Mouse (Mus musculus) testis, adult 2 months (tissue): ENCODE data around the gene Usp4. TPM values are rescaled to one million over a fixed set of nuclear protein-coding genes. Genes with fewer than 3 reads are reported as not detected.

Experiments used
- H3K27ac ChIP-seq: fragments of 200-500 bp; 2 replicates; pipeline ENCODE4 v1.5.1; 2012; ENCODE audit warnings: low read depth, low read length; ENCODE audit not compliant: control insufficient read depth, insufficient read depth
- H3K27me3 ChIP-seq: fragments of 200-500 bp; 2 replicates; pipeline ENCODE4 v1.6.1; 2012; ENCODE audit warnings: mild to moderate bottlenecking, low read length, moderate library complexity; ENCODE audit not compliant: control insufficient read depth, insufficient read depth
- H3K36me3 ChIP-seq: fragments of 200-500 bp; 2 replicates; pipeline ENCODE4 v1.6.1; 2012; ENCODE audit warnings: mild to moderate bottlenecking, low read length; ENCODE audit not compliant: control insufficient read depth, insufficient read depth
- H3K4me1 ChIP-seq: fragments of 200-500 bp; 2 replicates; pipeline ENCODE4 v1.6.1; 2012; ENCODE audit warnings: low read length; ENCODE audit not compliant: control insufficient read depth, insufficient read depth
- H3K4me3 ChIP-seq: fragments of 200-500 bp; 2 replicates; pipeline ENCODE4 v1.5.1; 2012; ENCODE audit warnings: low read depth, mild to moderate bottlenecking, low read length, moderate library complexity, mixed read lengths; ENCODE audit not compliant: control insufficient read depth
- CTCF ChIP-seq: fragments of 200-500 bp; IDR thresholded peaks from 2 replicates; pipeline ENCODE4 v1.5.1; 2012; ENCODE audit warnings: low read depth, mild to moderate bottlenecking, inconsistent platforms, low read length, moderate library complexity; ENCODE audit not compliant: control insufficient read depth, insufficient read depth, insufficient replicate concordance
- POLR2A ChIP-seq: fragments of 200-500 bp; IDR thresholded peaks from 2 replicates; pipeline ENCODE4 v1.6.1; 2012; ENCODE audit warnings: low read depth, mild to moderate bottlenecking, inconsistent platforms, low read length, moderate library complexity; ENCODE audit not compliant: control insufficient read depth
- polyA plus RNA-seq: library from polyadenylated mRNA; depleted of rRNA; stranded (reverse); fragments of >200 nt; gene quantifications from 2 replicates; pipeline ENCODE4 v1.2.3, GENCODE M21; 2012

Gene Usp4
- polyA plus RNA-seq, 1 experiment = 116 TPM

GRCm38 (mm10) chr9:108343331-108343730, 4.3 kb upstream of the Usp4 start:
- H3K36me3 ChIP-seq = no peaks in the 10 kb centered on the region
- TF ChIP-seq POLR2A = no peak
- TF ChIP-seq CTCF = no peak
- H3K4me3 ChIP-seq = no peak overlapping the region
- peaks cover 15% of the 10 kb centered on the region for H3K4me1 ChIP-seq
- peak overlapping the region; percentile 67 for H3K27ac ChIP-seq
- H3K27me3 ChIP-seq = no peaks in the 10 kb centered on the region

- TF ChIP-seq CTCF (no peak), POLR2A (no peak)
Measured at GRCm38 (mm10) chr9:108343835-108344234, 3.8 kb upstream of the Usp4 start.

GRCm38 (mm10) chr9:108344471-108344870, 3.2 kb upstream of the Usp4 start:
- TF ChIP-seq CTCF (no peak), POLR2A (no peak)
- H3K27ac ChIP-seq = no peak overlapping the region
- peaks cover 15% of the 10 kb centered on the region for H3K4me1 ChIP-seq
- no peak overlapping the region for H3K4me3 ChIP-seq
- no peaks in the 10 kb centered on the region for H3K36me3 ChIP-seq
- no peaks in the 10 kb centered on the region for H3K27me3 ChIP-seq

More at GRCm38 (mm10) chr9:108343835-108344234, 3.8 kb upstream of the Usp4 start:
- H3K36me3 ChIP-seq = no peaks in the 10 kb centered on the region
- peaks cover 15% of the 10 kb centered on the region for H3K4me1 ChIP-seq
- no peaks in the 10 kb centered on the region for H3K27me3 ChIP-seq
- H3K27ac ChIP-seq = no peak overlapping the region
- no peak overlapping the region for H3K4me3 ChIP-seq

GRCm38 (mm10) chr9:108347024-108347423, 629 bp upstream of the Usp4 start:
- H3K27me3 ChIP-seq = no peaks in the 10 kb centered on the region
- TF ChIP-seq POLR2A (no peak), CTCF (no peak)
- H3K36me3 ChIP-seq = peaks cover 2% of the 10 kb centered on the region; the same call in 1 of the 2 replicates
- peak overlapping the region; percentile 80 for H3K4me3 ChIP-seq
- peaks cover 9% of the 10 kb centered on the region for H3K4me1 ChIP-seq
- peak overlapping the region; percentile 73 for H3K27ac ChIP-seq

- Histone ChIP-seq H3K27ac (no peak overlapping the region; the same call in 1 of the 2 replicates), H3K36me3 (peaks cover 2% of the 10 kb centered on the region; the same call in 1 of the 2 replicates), H3K27me3 (no peaks in the 10 kb centered on the region), H3K4me1 (peaks cover 9% of the 10 kb centered on the region), H3K4me3 (peak overlapping the region; percentile 97)
- TF ChIP-seq CTCF (no peak), POLR2A (no peak)
Measured at GRCm38 (mm10) chr9:108348290-108348680, 632 bp downstream of the Usp4 start.

- Histone ChIP-seq H3K27ac (no peak overlapping the region), H3K27me3 (no peaks in the 10 kb centered on the region), H3K36me3 (peaks cover 2% of the 10 kb centered on the region; the same call in 1 of the 2 replicates), H3K4me1 (peaks cover 9% of the 10 kb centered on the region), H3K4me3 (no peak overlapping the region)
- no peak for TF ChIP-seq POLR2A
- no peak for TF ChIP-seq CTCF
Measured at GRCm38 (mm10) chr9:108349727-108350126, 2.1 kb downstream of the Usp4 start.

- H3K36me3 ChIP-seq = peaks cover 3% of the 10 kb centered on the region
- no peaks in the 10 kb centered on the region for H3K27me3 ChIP-seq
- TF ChIP-seq CTCF (no peak), POLR2A (no peak)
- no peak overlapping the region for H3K4me3 ChIP-seq
- H3K4me1 ChIP-seq = no peaks in the 10 kb centered on the region
- no peak overlapping the region for H3K27ac ChIP-seq
Measured at GRCm38 (mm10) chr9:108378234-108378633, 30.6 kb downstream of the Usp4 start.

GRCm38 (mm10) chr9:108378736-108379135, 31.1 kb downstream of the Usp4 start:
- Histone ChIP-seq H3K4me3 (no peak overlapping the region), H3K4me1 (no peaks in the 10 kb centered on the region), H3K36me3 (peaks cover 3% of the 10 kb centered on the region), H3K27ac (no peak overlapping the region), H3K27me3 (no peaks in the 10 kb centered on the region)
- TF ChIP-seq POLR2A (no peak), CTCF (no peak)
